Mouse (Mus musculus) stomach, postnatal 0 days (tissue): ENCODE measurements around the gene Gper1.

Experiments used
- CTCF ChIP-seq: IDR thresholded peaks from 2 replicates; pipeline ENCODE4 v1.5.1; 2016; ENCODE audit warnings: antibody characterized with exemption, low read depth, mild to moderate bottlenecking, moderate library complexity
- EP300 ChIP-seq: optimal IDR thresholded peaks from 2 replicates; pipeline ENCODE3; 2016; ENCODE audit warnings: antibody characterized with exemption

- TF ChIP-seq CTCF, result no peak
- TF ChIP-seq EP300, result no peak
These were observed 11.8 kb upstream of the Gper1 start for GRCm38 (mm10) chr5:139411117-139411516.
